9 mouse cellular contexts compared by ENCODE assay signal in the genomic region with DNA sequence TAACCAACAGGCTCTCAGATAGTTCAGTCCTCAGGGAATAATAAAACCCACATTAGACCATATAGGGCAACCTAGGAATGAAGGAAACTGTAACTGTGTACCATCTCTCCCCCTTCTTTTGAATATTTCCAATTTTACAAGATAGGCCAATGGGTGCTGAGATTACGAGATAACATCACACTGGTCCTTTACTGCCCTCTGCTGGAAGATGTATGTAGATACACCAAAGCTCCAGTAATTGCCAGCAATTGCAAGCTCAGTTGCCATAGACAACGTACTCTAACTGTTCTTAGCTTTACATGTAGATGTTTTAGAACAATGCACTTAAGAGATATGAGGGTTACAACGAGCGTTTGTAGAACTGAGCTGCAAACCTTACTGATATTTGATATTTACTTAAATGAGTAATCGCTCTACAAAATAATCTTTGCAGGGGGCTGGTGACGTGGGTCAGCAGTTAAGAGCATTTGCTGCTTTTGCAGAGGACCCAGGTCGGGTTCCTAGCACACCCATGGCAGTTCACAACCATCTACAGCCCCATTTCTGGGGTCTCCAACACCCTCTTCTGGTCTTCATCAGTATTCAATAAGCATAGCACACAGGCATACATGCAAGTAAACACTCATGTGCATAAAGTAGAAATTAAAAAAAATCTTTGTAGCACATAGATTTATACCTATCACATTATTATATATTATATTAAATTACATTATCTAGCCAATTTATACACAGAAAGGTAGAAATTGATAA. TPM values are rescaled to one million over a fixed set of nuclear protein-coding genes. Genes with fewer than 3 reads are reported as not detected.
A peak's percentile ranks its signal among the peaks of the same experiment; 100 is the strongest.
DNase-seq lines count a peak whose midpoint lies in the region; ATAC-seq and TF ChIP-seq lines count a peak whose summit lies in the region.
"Had no signal": no experiment of that assay in that cellular context is flagged by ENCODE, and none has a peak within 500 bp of the region (broad histone marks: within the 10 kb centered on the region; RNA-seq: fewer than 3 reads in every experiment).

No protein-coding gene starts in this region.

- ATAC-seq in cerebellum, adult (ENCODE audit: insufficient number of reproducible peaks, low FRiP score, low TSS enrichment): peak; percentile 75
- ATAC-seq in forebrain, embryonic 14.5 days: peak; percentile 83
- ATAC-seq in liver, embryonic 14.5 days (ENCODE audit: insufficient read depth): no peak
- ATAC-seq in neural tube, embryonic 13.5 days (ENCODE audit: low read depth): peak; percentile 82

- H3K4me1 ChIP-seq in forebrain, embryonic 14.5 days (ENCODE audit: control insufficient read depth, insufficient read depth, low read length): no peaks in the 10 kb centered on the region
- no peaks in the 10 kb centered on the region; a peak in 1 of 4 replicates for H3K4me1 ChIP-seq in liver, embryonic 14.5 days (replicated peaks; ENCODE audit: control insufficient read depth in 2 of 2, insufficient read depth in 2 of 2, low read length in 1 of 2)
- no peaks in the 10 kb centered on the region for H3K4me1 ChIP-seq in neural tube, embryonic 13.5 days (replicated peaks)
- H3K4me1 ChIP-seq: heart, embryonic 15.5 days had no signal

- 41% methylated on average over 7 of the region's 7 CpGs for WGBS in forebrain, embryonic 14.5 days
- whole genome bisulfite sequencing in liver, embryonic 14.5 days (ENCODE audit: insufficient replicate concordance): 33% methylated on average over 7 of the region's 7 CpGs
- 41% methylated on average over 7 of the region's 7 CpGs for WGBS in neural tube, embryonic 13.5 days

- DNase-seq in adrenal gland, adult 2 months: peak; percentile 39
- no peak for DNase-seq in adrenal gland, postnatal 4 days (ENCODE audit: low spot score in 2 of 2)
- DNase-seq in CD4-positive helper T cell, adult 2 months (ENCODE audit: low read depth, low spot score): peak; percentile 63
- peak; percentile 95 for DNase-seq in forebrain, embryonic 14.5 days (ENCODE audit: low spot score)
- DNase-seq in kidney, adult 9 months: peak; percentile 58
- peak in 2 of 3 experiments; percentile 45 to 54 for DNase-seq in liver, embryonic 14.5 days (ENCODE audit: low read depth in 3 of 3, low spot score in 3 of 3)

- no peaks in the 10 kb centered on the region for H3K9me3 ChIP-seq in forebrain, embryonic 14.5 days (replicated peaks; ENCODE audit: control insufficient read depth, low read length)
- H3K9me3 ChIP-seq in liver, embryonic 14.5 days (ENCODE audit: control insufficient read depth, low read length): no peaks in the 10 kb centered on the region
- H3K9me3 ChIP-seq in neural tube, embryonic 13.5 days: no peaks in the 10 kb centered on the region
- H3K9me3 ChIP-seq: heart, embryonic 15.5 days had no signal

- no peaks in the 10 kb centered on the region for H3K27me3 ChIP-seq in forebrain, embryonic 14.5 days (replicated peaks; ENCODE audit: control insufficient read depth, insufficient read depth, low read length)
- H3K27me3 ChIP-seq in liver, embryonic 14.5 days (ENCODE audit: control insufficient read depth, insufficient read depth, low read length): no peaks in the 10 kb centered on the region
- no peaks in the 10 kb centered on the region for H3K27me3 ChIP-seq in neural tube, embryonic 13.5 days
- H3K27me3 ChIP-seq: heart, embryonic 15.5 days had no signal

- TF ChIP-seq CTCF in liver, embryonic 14.5 days (IDR thresholded peaks at IDR 0.05; ENCODE audit: low read depth): peak; percentile 77

- H3K9ac ChIP-seq in forebrain, embryonic 14.5 days (ENCODE audit: low read length): no peak overlapping the region
- no peak overlapping the region for H3K9ac ChIP-seq in liver, embryonic 14.5 days (replicated peaks)
- H3K9ac ChIP-seq in neural tube, embryonic 13.5 days: no peak overlapping the region
- H3K9ac ChIP-seq: heart, embryonic 15.5 days had no signal

- no peak overlapping the region for H3K4me3 ChIP-seq in forebrain, embryonic 14.5 days (ENCODE audit: low read depth, low read length)
- no peak overlapping the region for H3K4me3 ChIP-seq in liver, embryonic 14.5 days (ENCODE audit: insufficient read depth in 1 of 2, low read depth in 2 of 2, low read length in 2 of 2)
- H3K4me3 ChIP-seq in neural tube, embryonic 13.5 days: no peak overlapping the region
- H3K4me3 ChIP-seq: heart, embryonic 15.5 days had no signal

- TF ChIP-seq EP300 in liver, embryonic 14.5 days (IDR thresholded peaks at IDR 0.05; ENCODE audit: low read depth): no peak

- H3K36me3 ChIP-seq in forebrain, embryonic 14.5 days (ENCODE audit: control insufficient read depth, insufficient read depth, low read length): no peaks in the 10 kb centered on the region
- no peaks in the 10 kb centered on the region for H3K36me3 ChIP-seq in liver, embryonic 14.5 days (replicated peaks; ENCODE audit: control insufficient read depth, insufficient read depth, low read depth)
- no peaks in the 10 kb centered on the region for H3K36me3 ChIP-seq in neural tube, embryonic 13.5 days
- H3K36me3 ChIP-seq: heart, embryonic 15.5 days had no signal

- no peak overlapping the region for H3K27ac ChIP-seq in forebrain, embryonic 14.5 days (ENCODE audit: low read depth, low read length)
- H3K27ac ChIP-seq in liver, embryonic 14.5 days: no peak overlapping the region
- no peak overlapping the region for H3K27ac ChIP-seq in neural tube, embryonic 13.5 days (replicated peaks)
- H3K27ac ChIP-seq: heart, embryonic 15.5 days had no signal

- no peak overlapping the region for H3K4me2 ChIP-seq in forebrain, embryonic 14.5 days (ENCODE audit: low read length)
- no peak overlapping the region for H3K4me2 ChIP-seq in liver, embryonic 14.5 days (ENCODE audit: low read depth)
- H3K4me2 ChIP-seq in neural tube, embryonic 13.5 days: no peak overlapping the region
- H3K4me2 ChIP-seq: heart, embryonic 15.5 days had no signal

RNA-seq across cellular contexts. Expression of a gene that starts 10.5 kb away (rescaled TPM):
- total RNA-seq in adrenal gland, adult 2 months (2021): 10 to 100 TPM; 66.3 to 95.7 TPM
- 2.0 and 3.2 TPM in 2 replicates for polyA plus RNA-seq in adrenal gland, adult 2 months (2012; rRNA removed)
- total RNA-seq in adrenal gland, postnatal 4 days (2021): 100 to 1,000 TPM; 103 to 111 TPM
- 64.6 and 74.8 TPM in 2 replicates for polyA plus RNA-seq in forebrain, embryonic 14.5 days (2014; fragmentation: Nextera tagmentation; extraction: Ambion mirVana)
- polyA plus RNA-seq in liver, embryonic 14.5 days (2012; rRNA removed): 33.7 and 52.4 TPM in 2 replicates
- 37.2 and 43.7 TPM in 2 replicates for polyA plus RNA-seq in liver, embryonic 14.5 days (2014; fragmentation: Nextera tagmentation; extraction: Ambion mirVana)
- polyA plus RNA-seq in neural tube, embryonic 13.5 days (2015; fragmentation: Nextera tagmentation; extraction: Ambion mirVana): 59.9 and 67.4 TPM in 2 replicates

RNA-seq across cellular contexts. Expression of a gene that starts 59.5 kb away (rescaled TPM):
- total RNA-seq in adrenal gland, adult 2 months (2021): 1 to 10 TPM; 1.1 to 1.4 TPM
- 0.20 and 0.46 TPM in 2 replicates for polyA plus RNA-seq in adrenal gland, adult 2 months (2012; rRNA removed)
- 1 to 10 TPM; 1.2 to 2.1 TPM for total RNA-seq in adrenal gland, postnatal 4 days (2021)
- 0.79 and 0.89 TPM in 2 replicates for polyA plus RNA-seq in forebrain, embryonic 14.5 days (2014; fragmentation: Nextera tagmentation; extraction: Ambion mirVana)
- 0.08 and 0.17 TPM in 2 replicates for polyA plus RNA-seq in liver, embryonic 14.5 days (2012; rRNA removed)
- 0.09 and 0.24 TPM in 2 replicates for polyA plus RNA-seq in liver, embryonic 14.5 days (2014; fragmentation: Nextera tagmentation; extraction: Ambion mirVana)
- 0.61 and 0.75 TPM in 2 replicates for polyA plus RNA-seq in neural tube, embryonic 13.5 days (2015; fragmentation: Nextera tagmentation; extraction: Ambion mirVana)

RNA-seq across cellular contexts. Expression of a gene that starts 59.6 kb away (rescaled TPM):
- not detected for total RNA-seq in adrenal gland, adult 2 months (2021)
- polyA plus RNA-seq in adrenal gland, adult 2 months (2012; rRNA removed): not detected in 2 replicates
- total RNA-seq in adrenal gland, postnatal 4 days (2021): not detected
- not detected in 2 replicates for polyA plus RNA-seq in forebrain, embryonic 14.5 days (2014; fragmentation: Nextera tagmentation; extraction: Ambion mirVana)
- polyA plus RNA-seq in liver, embryonic 14.5 days (2012; rRNA removed): not detected in 2 replicates
- not detected in 2 replicates for polyA plus RNA-seq in liver, embryonic 14.5 days (2014; fragmentation: Nextera tagmentation; extraction: Ambion mirVana)
- polyA plus RNA-seq in neural tube, embryonic 13.5 days (2015; fragmentation: Nextera tagmentation; extraction: Ambion mirVana): not detected in 2 replicates
- polyA plus RNA-seq: heart, embryonic 15.5 days had no signal

Comparison
In these comparisons a context has a peak if more than half of its experiments do, and no peak if none do; other contexts are left out.
1. DNase-seq: peak in adrenal gland, adult 2 months (single experiment), CD4-positive helper T cell, adult 2 months (single experiment), forebrain, embryonic 14.5 days (single experiment), kidney, adult 9 months (single experiment) and liver, embryonic 14.5 days (2 of 3); none in adrenal gland, postnatal 4 days (0 of 2).